Mouse (Mus musculus) midbrain, embryonic 10.5 days (tissue): ENCODE data around the gene Nfu1. TPM values are rescaled to one million over a fixed set of nuclear protein-coding genes. Genes with fewer than 3 reads are reported as not detected.

Source experiments
- DNase-seq: peaks from one replicate; pipeline ENCODE4 v3.0.0-alpha.2; 2017; ENCODE audit warnings: low spot score
- H3K27ac ChIP-seq: fragments of 300-500 bp; sonication (generic); replicated peaks from 2 replicates; pipeline ENCODE4 v1.5.1; 2016; ENCODE audit warnings: mild to moderate bottlenecking
- H3K27me3 ChIP-seq: fragments of 300-500 bp; sonication (generic); 2 replicates; pipeline ENCODE4 v1.6.1; 2016; ENCODE audit warnings: low read depth, mild to moderate bottlenecking; ENCODE audit not compliant: poor library complexity, severe bottlenecking
- H3K36me3 ChIP-seq: fragments of 300-500 bp; sonication (generic); 2 replicates; pipeline ENCODE4 v1.6.1; 2016; ENCODE audit warnings: mild to moderate bottlenecking, moderate library complexity
- H3K4me1 ChIP-seq: fragments of 300-500 bp; sonication (generic); 2 replicates; pipeline ENCODE4 v1.6.1; 2016
- H3K4me3 ChIP-seq: fragments of 300-500 bp; sonication (generic); 2 replicates; pipeline ENCODE4 v1.5.1; 2016; ENCODE audit warnings: mild to moderate bottlenecking, moderate library complexity
- H3K9me3 ChIP-seq: fragments of 300-500 bp; sonication (generic); replicated peaks from 2 replicates; pipeline ENCODE4 v1.6.1; 2016; ENCODE audit warnings: mild to moderate bottlenecking
- WGBS: fragments of 180-500 bp; shearing (Covaris S2); methylation state at CpG from one replicate; pipeline ENCODE4 v1.1.7; 2016; 5-methylcytosine and 5-hydroxymethylcytosine counted together
- polyA plus RNA-seq: library from polyadenylated mRNA; unstranded; fragments of >200 nt; fragmentation: Nextera tagmentation; extraction: Ambion mirVana; gene quantifications from 2 replicates; pipeline ENCODE4 v1.2.1, GENCODE M21; 2016

Nfu1 gene
- 88.3 and 93.9 TPM in 2 replicates for polyA plus RNA-seq

- peaks cover 7% of the 10 kb centered on the region for H3K36me3 ChIP-seq
- no peaks in the 10 kb centered on the region for H3K9me3 ChIP-seq
- H3K27me3 ChIP-seq: no peaks in the 10 kb centered on the region
- no peak for DNase-seq
- H3K27ac ChIP-seq: peak within 1 kb of the TSS; percentile 95
- H3K4me1 ChIP-seq: peaks cover 17% of the 10 kb centered on the region
- WGBS: 76% methylated on average over 6 of the region's 6 CpGs
- H3K4me3 ChIP-seq: peak within 1 kb of the TSS; percentile 92
Observed at GRCm38 (mm10) chr6:87008887-87009286, at the start of gene Nfu1. Gene Nfu1, plus strand, starts transcription at chr6:87009236.

DNA sequence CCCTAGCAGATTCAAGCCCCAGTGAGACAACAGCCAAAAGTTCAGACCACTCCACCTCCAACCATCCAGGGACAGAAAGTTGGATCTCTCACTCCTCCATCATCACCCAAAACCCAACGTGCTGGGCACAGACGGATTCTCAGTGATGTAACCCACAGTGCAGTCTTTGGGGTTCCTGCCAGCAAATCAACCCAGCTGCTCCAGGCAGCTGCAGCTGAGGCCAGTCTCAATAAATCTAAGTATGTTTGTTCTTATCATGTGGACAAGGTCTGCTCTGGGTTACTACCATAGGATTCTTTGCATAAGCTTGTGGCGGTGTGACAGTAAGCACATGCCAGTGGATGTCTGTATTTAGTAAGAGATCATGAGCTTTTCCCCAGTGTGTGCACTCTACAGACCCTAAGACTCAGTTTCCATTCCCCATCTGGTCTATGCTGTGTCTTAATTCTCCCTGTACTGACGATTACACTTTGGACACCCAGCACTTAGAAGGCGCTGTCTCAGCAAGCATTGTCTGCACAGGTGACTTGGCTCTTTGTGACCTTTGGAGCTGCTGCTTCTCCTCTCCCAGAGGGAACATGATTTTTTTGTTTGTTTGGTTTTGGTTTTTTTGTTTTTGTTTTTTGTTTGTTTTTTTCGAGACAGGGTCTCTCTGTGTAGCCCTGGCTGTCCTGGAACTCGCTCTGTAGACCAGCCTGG, 44.9 kb upstream of the Nfu1 start:
- no peaks in the 10 kb centered on the region for H3K27me3 ChIP-seq
- no peak for DNase-seq
- H3K4me1 ChIP-seq: no peaks in the 10 kb centered on the region
- H3K9me3 ChIP-seq: no peaks in the 10 kb centered on the region
- WGBS: 94% methylated on average over 7 of the region's 7 CpGs
- no peak overlapping the region for H3K4me3 ChIP-seq
- H3K27ac ChIP-seq: no peak overlapping the region
- H3K36me3 ChIP-seq: peaks cover 83% of the 10 kb centered on the region

- no peaks in the 10 kb centered on the region for H3K9me3 ChIP-seq
- no peak overlapping the region for H3K27ac ChIP-seq
- WGBS: 84% methylated on average over 2 of the region's 2 CpGs
- no peak for DNase-seq
- peaks cover 83% of the 10 kb centered on the region for H3K36me3 ChIP-seq
- no peaks in the 10 kb centered on the region for H3K4me1 ChIP-seq
- no peaks in the 10 kb centered on the region for H3K27me3 ChIP-seq
- no peak overlapping the region for H3K4me3 ChIP-seq
Observed at GRCm38 (mm10) chr6:86967166-86967565, 41.9 kb upstream of the Nfu1 start.

- WGBS: 91% methylated on average over 4 of the region's 4 CpGs
- H3K36me3 ChIP-seq: peaks cover 60% of the 10 kb centered on the region
Observed at GRCm38 (mm10) chr6:86973956-86974355, 35.1 kb upstream of the Nfu1 start.

GRCm38 (mm10) chr6:86978156-86978908, 30.7 kb upstream of the Nfu1 start:
- WGBS: 92% methylated on average over 8 of the region's 8 CpGs
- H3K27me3 ChIP-seq: no peaks in the 10 kb centered on the region
- no peaks in the 10 kb centered on the region for H3K4me1 ChIP-seq
- no peak overlapping the region for H3K27ac ChIP-seq
- H3K4me3 ChIP-seq: no peak overlapping the region
- DNase-seq: no peak
- peaks cover 32% of the 10 kb centered on the region for H3K36me3 ChIP-seq
- no peaks in the 10 kb centered on the region for H3K9me3 ChIP-seq

More at GRCm38 (mm10) chr6:86973956-86974355, 35.1 kb upstream of the Nfu1 start:
- DNase-seq: no peak
- Histone ChIP-seq H3K4me3 (no peak overlapping the region), H3K27ac (no peak overlapping the region), H3K27me3 (no peaks in the 10 kb centered on the region), H3K9me3 (no peaks in the 10 kb centered on the region), H3K4me1 (no peaks in the 10 kb centered on the region)

GRCm38 (mm10) chr6:86978909-86979265, 30.1 kb upstream of the Nfu1 start:
- Histone ChIP-seq H3K27ac (no peak overlapping the region), H3K4me1 (no peaks in the 10 kb centered on the region), H3K9me3 (no peaks in the 10 kb centered on the region), H3K36me3 (peaks cover 30% of the 10 kb centered on the region), H3K4me3 (no peak overlapping the region), H3K27me3 (no peaks in the 10 kb centered on the region)
- WGBS: 92% methylated on average over 6 of the region's 6 CpGs
- no peak for DNase-seq

GRCm38 (mm10) chr6:86981206-86981605, 27.8 kb upstream of the Nfu1 start:
- Histone ChIP-seq H3K27ac (no peak overlapping the region), H3K36me3 (peaks cover 31% of the 10 kb centered on the region)
- 92% methylated on average over 2 of the region's 2 CpGs for WGBS

GRCm38 (mm10) chr6:86985314-86986106, 23.5 kb upstream of the Nfu1 start:
- no peaks in the 10 kb centered on the region for H3K4me1 ChIP-seq
- no peak for DNase-seq
- no peak overlapping the region for H3K27ac ChIP-seq
- no peaks in the 10 kb centered on the region for H3K27me3 ChIP-seq
- peaks cover 23% of the 10 kb centered on the region for H3K36me3 ChIP-seq
- no peaks in the 10 kb centered on the region for H3K9me3 ChIP-seq
- 84% methylated on average over 8 of the region's 8 CpGs for WGBS
- H3K4me3 ChIP-seq: no peak overlapping the region

More at GRCm38 (mm10) chr6:86981206-86981605, 27.8 kb upstream of the Nfu1 start:
- no peaks in the 10 kb centered on the region for H3K9me3 ChIP-seq
- no peak overlapping the region for H3K4me3 ChIP-seq
- no peaks in the 10 kb centered on the region for H3K4me1 ChIP-seq
- no peak for DNase-seq
- no peaks in the 10 kb centered on the region for H3K27me3 ChIP-seq

GRCm38 (mm10) chr6:86989576-86989975, 19.5 kb upstream of the Nfu1 start:
- peaks cover 16% of the 10 kb centered on the region for H3K36me3 ChIP-seq
- H3K4me3 ChIP-seq: no peak overlapping the region
- no peaks in the 10 kb centered on the region for H3K4me1 ChIP-seq
- no peaks in the 10 kb centered on the region for H3K27me3 ChIP-seq
- H3K9me3 ChIP-seq: no peaks in the 10 kb centered on the region
- H3K27ac ChIP-seq: no peak overlapping the region
- DNase-seq: no peak
- 90% methylated on average over 6 of the region's 6 CpGs for WGBS

DNA sequence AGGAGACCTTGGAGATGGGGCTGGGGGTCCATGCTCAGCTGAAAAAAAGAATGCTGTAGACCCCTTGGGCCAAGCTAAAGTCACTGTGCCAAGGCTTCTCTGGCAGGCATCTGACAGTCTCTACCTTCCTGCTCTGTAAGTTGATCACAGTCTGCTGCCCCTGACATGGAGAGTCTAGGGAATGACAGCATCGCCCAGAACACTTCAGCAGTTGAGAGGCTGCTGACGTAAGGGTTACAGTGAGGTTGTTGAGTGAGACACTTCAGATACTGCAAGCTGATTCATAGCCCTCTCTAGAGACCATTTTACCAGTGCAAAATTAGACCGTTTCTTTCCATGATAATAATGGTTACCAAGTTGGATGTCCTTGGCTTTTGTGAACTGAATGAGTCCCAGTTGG, 18.0 kb upstream of the Nfu1 start:
- peaks cover 24% of the 10 kb centered on the region for H3K36me3 ChIP-seq
- H3K9me3 ChIP-seq: no peaks in the 10 kb centered on the region
- H3K4me3 ChIP-seq: no peak overlapping the region
- DNase-seq: no peak
- no peaks in the 10 kb centered on the region for H3K27me3 ChIP-seq
- 90% methylated on average over 3 of the region's 3 CpGs for WGBS
- no peaks in the 10 kb centered on the region for H3K4me1 ChIP-seq
- no peak overlapping the region for H3K27ac ChIP-seq

DNA sequence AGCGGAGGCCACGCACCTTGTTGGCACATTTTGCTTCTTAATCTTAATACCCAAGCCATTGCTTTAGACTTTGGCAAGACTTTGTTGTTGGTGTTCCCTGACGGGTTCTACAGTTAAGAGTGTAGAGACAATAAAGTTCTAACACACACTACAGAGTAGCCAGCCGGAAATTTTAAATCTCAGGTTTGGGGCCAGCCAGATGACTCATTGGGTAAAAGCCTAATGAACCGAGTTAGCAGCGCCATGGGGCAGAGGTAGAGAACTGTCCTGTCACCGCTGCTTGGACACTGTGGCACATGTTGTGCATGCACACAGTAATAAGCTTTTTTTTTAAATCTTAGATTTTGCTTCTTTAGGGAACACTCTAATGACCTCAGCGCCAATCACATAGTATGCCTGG, 16.7 kb upstream of the Nfu1 start:
- Histone ChIP-seq H3K36me3 (peaks cover 29% of the 10 kb centered on the region), H3K27me3 (no peaks in the 10 kb centered on the region), H3K4me1 (no peaks in the 10 kb centered on the region), H3K9me3 (no peaks in the 10 kb centered on the region), H3K4me3 (no peak overlapping the region), H3K27ac (no peak overlapping the region)
- WGBS: 94% methylated on average over 8 of the region's 8 CpGs
- DNase-seq: no peak

- Histone ChIP-seq H3K9me3 (no peaks in the 10 kb centered on the region), H3K27me3 (no peaks in the 10 kb centered on the region), H3K27ac (no peak overlapping the region), H3K4me1 (no peaks in the 10 kb centered on the region), H3K4me3 (no peak overlapping the region), H3K36me3 (peaks cover 44% of the 10 kb centered on the region)
- no peak for DNase-seq
- WGBS: 89% methylated on average over 4 of the region's 4 CpGs
Observed at GRCm38 (mm10) chr6:86994254-86994653, 14.8 kb upstream of the Nfu1 start.
